Mouse (Mus musculus) MN1 (cell line): ENCODE measurements around the gene Zfp36l1.

Experiments
- DNase-seq: peaks from one replicate; pipeline ENCODE4 v3.0.0-alpha.2; 2016; ENCODE audit warnings: low spot score

Zfp36l1 gene

DNA sequence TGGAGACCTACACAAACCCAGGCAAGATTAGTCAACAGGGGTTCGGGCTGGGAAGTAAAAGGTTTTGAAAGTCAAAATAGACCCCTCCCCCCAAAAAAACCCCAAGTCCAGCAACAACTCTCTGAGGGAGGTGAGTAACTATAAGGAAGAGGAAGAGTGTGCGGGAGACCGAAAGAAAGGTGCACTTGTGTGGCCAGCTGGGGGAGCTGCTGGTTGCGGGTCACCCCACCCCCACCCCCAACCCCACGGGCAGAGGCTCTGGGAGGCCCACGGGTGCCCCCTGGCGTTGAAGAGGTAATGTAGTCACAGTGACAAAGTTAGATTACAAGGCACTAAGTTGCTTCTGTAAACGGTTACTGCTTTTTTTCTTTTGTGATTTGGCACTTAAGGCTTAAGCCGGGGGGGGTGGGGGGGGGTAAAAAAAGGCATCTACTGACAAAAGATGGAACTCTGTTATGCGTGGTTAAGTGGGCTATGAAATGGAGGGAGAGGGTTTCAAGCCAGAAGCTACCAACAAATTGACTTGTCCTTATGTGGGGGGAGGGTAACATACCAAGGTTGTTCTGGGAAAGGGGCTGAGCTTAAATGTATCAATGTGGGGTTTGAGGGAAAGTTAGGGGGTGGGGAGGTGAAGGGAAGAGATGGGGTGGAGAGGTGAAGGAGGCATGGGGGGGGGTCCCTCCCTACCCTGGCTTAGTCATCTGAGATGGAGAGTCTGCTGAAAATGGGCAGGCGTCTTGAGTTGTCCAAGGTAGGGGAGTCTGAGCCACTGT is 3.7 kb downstream of the Zfp36l1 start:
- peak; percentile 81 for DNase-seq

DNA sequence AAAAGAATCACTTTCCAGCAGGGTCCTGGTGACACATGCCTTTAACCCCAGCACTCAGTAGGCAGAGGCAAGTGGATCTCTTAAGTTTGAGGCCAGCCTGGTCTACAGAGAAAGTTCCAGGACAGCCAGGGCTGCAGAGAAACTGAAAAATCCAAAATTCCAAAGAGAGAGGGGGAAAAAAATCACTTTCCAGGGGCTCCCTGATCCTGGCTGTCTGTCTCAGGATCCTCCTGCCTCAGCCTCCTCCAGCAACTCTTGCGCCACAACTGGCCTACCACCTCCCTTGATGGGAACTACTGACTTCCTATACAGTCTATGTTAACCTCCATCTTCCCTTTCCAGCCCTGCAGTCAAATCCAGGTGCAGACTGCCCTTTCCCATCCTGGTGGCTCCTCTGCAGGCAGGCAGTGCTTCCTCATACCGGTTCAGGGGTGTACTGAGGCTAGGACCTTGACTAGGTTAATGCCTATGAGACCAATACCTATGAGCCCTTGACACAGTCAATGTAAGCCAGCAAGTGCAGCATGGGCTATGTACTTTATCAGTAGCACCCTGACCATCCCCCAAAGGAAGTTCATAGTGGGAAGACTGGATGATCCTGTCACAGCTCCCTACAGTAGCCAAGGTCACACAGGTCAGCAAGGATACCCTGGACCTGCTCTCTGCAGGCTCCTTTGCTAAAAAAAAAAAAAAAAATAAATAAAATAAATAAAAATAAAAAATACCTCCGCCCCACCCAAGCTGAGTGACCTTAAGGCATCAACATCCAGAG is 5.7 kb downstream of the Zfp36l1 start:
- DNase-seq: no peak

DNA sequence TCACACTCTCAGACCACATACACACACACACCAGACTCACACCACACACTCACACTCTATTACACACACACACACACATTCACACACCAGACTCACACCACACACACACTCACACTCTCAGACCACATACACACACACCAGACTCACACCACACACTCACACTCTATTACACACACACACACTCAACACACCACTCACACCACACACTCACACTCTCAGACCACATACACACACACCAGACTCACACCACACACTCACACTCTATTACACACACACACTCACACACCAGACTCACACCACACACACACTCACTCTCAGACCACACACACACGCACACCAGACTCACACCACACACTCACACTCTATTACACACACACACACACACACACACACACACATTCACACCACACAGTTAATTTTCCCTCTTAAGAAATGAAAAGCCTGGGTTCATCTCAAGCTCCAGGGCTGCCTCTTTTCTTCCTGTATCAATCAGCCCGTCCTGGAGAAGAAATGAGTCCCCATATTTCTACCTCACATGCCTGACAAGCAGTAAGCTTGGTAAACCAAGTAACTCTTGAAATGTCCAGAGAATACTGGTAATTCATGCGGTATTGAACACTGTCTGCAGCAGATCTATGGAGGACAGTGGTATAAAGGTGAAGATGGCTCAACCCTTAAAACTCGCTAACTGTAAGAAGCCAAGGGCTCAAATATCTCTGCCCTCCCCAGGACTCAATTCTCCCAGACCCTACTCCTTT is 6.5 kb downstream of the Zfp36l1 start:
- DNase-seq: no peak

DNA sequence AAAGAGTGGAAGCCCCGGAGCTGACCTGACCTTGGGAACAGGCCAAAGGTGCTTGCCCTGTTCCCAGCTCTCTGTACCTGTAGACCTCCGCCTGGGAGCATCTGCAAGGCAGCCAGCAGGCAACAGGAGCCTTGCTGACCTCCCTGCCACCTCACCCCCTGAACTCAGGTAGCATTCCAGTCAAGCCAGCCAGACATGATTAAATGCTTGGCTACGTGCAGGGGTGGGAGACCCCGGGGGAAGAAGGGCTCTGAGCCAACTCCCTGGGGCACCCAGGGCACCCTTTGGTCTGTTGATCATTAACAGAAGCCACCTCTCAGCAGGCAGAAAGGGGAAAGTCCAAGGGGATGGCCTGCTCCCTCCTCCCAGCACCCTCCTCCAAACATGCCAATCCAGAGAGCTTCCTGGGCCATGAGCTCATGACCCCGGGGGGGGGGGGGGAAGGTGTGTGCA is 9.3 kb downstream of the Zfp36l1 start:
- no peak for DNase-seq

DNA sequence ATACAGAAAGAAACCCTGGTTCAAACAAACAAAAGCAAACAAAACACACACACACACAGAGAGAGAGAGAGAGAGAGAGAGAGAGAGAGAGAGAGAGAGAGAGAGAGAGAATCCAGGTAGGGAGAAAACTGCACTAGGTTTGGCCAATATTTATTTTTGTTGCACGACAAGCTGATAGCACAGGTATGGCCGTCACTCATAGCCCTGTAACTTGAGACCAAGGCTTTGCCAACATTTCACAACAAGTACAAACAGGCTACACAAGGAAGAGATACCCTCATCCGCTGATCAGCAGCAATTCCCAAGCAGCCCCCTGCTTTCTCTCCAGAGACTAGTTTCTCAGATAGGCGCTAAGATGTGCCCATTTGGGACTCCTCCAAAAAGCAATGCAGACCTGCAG is 9.7 kb downstream of the Zfp36l1 start:
- no peak for DNase-seq

DNA sequence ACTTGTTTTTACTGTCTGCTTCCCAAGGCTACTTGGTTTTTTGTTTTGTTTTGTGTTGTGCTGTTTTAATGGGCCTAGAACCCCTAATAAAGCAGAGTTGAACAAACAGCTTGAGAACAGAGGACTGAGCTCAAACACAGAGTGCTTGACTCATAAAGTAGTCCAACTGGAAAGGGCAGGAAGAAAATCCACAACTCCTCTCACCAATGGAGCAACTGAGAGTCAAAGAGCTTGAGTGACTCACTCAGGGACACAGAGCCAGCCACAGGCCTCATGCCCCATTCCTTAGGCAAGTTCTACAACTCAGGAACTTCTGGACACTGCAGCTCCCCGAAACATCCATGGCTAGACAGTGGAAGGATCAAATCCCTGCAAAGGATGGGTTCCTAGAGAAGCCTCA is 14.0 kb downstream of the Zfp36l1 start:
- DNase-seq: no peak

DNA sequence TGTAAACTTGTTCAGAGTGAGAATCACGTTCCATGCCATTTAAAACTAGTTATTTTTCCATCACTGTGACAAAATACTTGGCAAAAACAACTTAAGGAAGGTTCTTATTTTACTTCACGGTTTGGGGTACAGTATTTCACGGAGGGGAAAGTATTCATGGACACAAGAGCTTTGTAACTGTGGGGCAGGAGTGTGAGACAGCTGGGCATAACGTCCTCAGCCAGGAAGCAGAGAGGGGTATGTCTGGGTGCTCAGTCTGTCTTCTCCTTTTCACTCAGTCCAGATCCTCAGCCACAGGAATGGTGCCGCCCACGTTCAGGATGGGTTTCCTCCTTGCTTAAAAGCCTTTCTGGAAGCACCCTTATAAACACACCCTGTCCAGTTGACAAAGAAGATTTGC is 16.1 kb downstream of the Zfp36l1 start:
- DNase-seq: no peak

DNA sequence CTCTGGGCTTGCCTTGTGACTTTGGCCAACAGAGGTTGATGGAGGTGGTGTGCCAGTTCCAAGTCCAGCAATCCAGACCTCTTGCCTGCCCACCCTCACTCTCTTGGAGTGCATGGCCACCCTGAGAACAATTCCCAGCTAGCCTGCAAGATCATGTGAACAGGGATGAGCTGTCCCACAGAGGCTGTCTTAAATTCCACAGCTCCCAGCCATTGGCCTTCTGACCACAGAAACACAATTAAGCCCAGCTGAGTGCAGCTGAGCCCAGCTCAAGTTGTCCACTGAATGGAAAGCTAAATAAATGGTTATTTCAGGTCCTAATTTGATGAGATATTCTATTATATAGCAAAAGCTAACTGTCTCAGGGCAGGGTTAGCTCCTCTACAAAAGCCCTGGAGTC is 20.0 kb downstream of the Zfp36l1 start:
- DNase-seq: no peak

DNA sequence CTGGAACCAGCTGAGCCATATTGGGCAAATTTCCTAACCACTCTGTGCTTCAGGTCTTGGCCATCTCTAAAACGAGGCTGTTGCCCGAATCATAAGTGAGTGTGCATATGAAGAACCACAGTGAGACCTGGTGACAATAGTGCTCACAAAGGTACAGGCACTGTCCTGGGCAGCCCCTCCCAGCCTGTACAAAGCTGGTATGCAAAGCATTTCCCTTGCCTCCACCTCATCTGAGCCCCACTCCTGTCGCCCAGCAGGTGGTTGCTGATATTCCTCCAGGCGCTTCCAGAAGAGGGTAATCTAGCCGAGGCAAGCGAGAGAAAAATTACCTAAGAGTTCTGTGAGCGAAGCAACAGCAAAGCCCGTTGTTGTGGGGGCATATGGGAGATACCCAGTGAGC is 21.7 kb downstream of the Zfp36l1 start:
- DNase-seq: no peak

DNA sequence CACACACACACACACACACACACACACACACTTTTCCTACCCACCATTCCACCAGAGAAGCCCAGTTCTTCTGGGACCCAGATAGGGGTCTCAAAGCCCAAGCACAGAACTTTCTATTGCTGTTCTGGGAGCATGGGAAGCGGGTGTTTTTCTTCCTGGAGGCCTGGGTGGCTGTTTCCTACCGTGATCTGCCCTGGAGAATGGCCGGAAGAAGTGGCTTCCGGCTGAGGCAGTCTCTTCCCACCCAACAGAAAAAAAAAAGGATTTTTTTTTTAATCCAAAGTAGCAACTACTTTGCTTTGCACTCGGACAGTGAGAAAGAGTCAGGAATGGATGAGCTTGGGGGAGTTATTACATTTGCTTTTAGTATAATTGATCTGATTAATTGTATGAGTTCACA is 22.3 kb downstream of the Zfp36l1 start:
- DNase-seq: no peak

DNA sequence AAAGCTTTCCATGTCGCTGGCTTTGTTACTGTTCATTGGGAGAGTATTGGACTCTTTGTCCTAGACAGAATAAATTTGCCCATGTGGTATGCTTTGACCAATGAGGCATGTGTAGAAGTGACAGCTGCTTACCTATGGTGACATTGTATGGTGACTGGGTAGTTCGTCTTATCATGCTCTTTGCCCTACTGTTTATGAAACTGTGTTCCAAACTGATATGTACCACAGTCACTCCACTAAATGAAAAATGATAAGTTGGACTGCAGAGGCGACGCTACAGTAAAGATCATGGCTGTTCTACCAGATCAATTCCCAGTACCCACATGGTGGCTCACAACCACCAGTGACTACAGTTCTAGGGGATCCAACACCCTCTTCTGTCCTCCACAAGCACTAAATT is 24.7 kb downstream of the Zfp36l1 start:
- no peak for DNase-seq

DNA sequence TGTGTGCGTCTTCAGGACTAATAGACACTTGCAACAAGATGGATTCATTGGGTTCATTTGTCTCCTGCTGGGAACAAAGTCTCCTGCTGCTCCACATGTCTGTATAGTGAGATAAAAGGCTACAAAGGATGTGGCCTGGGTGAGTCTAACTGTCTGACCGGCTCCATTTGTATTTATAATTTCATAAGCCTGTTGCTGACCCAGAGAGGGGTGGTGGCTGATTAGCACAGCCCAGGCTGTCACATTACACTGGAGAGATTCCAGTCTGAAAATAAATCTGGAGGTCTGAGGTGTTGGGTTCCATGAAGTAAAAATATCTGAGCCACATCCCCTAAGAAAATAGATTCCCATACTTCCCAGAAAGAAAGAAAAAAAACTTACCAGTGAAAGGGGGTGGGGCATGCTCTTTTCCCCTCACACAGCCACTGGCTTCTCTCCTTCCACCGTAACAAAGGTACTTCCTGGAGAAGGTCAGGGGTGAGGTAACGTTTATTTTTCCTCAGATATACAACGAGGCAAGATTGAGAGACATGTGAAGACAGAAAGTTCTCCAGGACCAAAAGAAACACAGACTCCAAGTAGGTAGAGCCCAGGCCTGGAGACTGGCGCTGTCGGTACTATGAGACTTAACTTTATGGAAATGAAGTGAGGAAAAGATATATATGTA is 28.2 kb downstream of the Zfp36l1 start:
- DNase-seq: no peak

DNA sequence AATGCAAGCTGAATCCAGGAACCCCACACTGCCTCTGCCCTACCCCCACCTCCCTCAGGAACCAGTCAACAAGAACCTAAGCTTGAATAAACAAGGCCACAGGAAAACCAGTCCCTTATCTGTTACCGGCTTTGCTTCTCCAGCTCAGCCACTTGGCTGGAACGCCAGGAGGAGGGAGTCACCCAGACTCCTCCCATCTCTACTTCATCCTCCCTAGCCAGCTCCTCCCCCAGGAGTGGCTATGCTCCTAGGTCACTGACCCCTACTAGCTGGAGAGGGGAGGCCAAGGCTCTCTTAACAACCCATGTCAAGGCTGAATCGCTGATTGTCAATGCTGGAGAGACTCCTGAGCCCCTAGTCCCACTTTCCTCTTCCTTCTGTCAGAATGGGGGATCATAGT is 28.9 kb downstream of the Zfp36l1 start:
- DNase-seq: no peak

DNA sequence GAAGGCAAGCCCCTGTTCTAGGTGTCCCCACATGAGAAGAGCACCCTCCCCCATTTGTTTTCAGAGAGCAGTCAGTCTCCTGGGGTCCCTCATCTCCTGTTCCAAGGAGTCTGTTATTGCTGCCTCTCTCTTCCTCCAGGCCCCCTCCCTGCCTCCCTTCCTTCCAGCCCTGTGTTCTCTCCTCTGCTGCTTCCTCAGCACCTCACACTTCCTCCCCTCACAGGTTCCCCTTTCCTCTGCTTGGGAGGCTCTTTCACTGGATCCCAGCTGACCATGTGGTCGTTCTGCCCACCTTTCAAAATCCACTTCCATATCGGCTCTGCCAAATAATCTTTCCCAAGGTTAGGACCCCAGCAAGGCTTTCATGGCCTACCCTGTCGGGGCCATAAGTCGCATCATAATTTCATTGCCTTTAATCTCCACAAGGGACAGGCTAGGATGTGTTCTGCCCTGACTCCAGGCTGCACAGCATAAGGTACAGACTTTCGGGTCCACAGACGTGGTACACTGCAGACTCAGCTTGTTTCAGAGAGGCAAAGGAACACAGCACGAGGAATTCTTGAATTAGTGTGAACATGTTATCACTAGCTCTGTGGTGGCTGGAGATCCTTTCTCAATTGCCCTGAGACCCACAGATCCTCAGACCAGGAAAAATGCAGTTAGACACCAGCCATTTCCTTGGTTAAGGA is 29.5 kb downstream of the Zfp36l1 start:
- no peak for DNase-seq

DNA sequence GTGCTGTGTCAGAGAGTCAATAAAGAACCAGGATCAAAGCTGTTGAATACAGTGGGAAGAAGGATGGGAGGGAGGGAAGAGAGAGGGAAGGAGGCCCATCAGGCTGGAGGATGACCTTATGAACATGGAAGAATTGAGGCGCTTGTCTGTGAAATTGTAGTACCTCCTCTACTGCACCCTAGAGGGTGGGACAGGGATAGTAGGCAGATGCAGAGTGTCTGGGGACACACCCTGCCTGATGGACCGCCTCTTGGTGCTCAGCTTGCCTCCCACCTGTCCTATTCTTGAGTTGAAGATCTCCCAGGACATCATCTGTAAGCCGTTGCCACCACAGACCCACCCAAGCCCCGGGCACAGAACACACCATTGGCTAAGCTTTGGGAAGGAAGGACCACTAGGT is 30.1 kb downstream of the Zfp36l1 start:
- no peak for DNase-seq

DNA sequence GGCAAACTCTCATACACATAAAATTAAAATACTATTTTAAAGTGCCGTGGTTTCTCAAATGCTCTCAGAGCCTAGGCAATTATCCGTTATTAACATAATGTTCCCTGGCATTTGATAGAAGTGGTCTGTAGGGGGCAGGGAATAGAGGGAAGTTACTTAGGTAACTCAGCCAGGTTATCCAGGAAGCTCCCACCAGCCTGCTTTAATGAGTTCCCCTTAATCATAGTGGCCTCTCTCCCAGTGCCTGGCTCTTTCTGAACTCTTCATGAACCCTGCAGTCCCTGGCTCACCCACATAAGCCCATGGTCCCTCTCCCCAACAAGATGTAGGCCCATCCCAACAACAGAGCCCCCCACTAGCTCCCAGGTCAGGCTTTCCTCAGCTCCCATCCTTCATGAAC is 31.4 kb downstream of the Zfp36l1 start:
- DNase-seq: no peak

DNA sequence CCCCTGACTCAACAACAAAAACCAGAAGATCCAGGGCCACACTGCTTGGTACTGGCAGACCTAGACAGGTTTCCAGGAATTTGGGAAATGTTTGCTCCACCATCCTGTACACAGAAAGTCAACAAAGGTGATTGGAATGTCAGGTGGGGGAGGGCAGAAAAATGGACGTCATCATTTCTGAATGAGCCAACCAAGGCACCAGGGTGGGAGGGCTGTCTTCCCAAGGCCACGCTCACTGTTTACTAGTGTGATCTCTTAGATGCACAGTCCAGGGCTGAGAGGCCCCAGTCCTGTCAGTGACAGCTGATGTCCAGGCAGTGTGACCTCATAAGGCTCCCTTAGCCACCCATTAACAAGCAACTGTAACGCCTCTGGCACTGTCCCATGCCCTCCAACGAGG is 32.9 kb downstream of the Zfp36l1 start:
- no peak for DNase-seq

DNA sequence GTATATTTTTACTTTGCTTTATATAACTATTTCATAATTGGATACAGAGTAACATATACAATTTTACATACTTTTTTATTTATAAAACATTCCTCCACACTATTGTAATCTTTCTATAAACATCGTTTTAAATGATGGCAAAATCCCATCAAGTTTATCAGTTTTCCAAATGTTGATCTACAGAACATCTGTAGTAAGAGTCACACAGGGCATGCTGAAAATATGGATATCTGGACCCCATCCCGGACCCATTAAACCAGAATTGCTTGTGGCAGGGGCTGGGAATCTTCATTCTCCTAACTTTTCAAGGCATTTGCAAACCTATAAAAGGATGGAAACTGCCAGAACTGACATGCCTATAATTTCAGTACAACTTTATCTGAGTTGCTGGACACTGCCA is 38.5 kb downstream of the Zfp36l1 start:
- DNase-seq: no peak

DNA sequence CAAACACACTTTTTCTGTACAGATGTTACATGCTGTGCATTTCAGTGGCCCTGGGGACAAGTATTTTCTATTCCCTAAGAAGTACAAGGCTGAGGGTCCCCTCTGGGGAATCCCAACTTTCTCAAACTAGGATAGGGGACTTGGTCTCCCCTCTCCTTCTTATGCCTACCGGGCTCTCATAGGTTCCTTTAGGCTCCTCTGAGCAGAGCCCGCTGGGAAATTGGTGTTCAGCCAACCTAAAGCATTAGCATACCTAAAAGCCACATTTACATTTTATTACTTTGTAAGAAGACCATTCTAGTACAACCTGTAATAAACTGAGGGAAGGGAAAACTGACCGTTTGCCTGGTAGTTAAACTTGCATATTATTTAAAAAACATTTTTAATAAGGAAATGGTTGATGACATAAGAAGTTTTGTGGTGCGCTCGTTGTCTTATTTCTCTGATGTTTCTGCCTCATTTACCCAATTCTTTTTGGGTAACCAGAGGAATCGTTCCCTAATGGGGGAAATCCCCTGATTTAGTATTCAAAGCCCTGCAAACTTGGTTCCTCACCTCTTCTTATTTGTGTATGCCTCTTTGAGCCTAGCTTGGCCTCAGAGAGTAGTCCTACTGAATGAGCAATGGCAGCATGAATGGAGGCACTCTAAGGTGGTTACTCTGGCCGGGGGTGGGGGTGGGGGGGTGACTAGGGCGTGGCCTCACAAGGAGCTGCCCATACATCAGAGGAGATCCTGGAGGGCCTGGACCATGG is 42.1 kb downstream of the Zfp36l1 start:
- no peak for DNase-seq

DNA sequence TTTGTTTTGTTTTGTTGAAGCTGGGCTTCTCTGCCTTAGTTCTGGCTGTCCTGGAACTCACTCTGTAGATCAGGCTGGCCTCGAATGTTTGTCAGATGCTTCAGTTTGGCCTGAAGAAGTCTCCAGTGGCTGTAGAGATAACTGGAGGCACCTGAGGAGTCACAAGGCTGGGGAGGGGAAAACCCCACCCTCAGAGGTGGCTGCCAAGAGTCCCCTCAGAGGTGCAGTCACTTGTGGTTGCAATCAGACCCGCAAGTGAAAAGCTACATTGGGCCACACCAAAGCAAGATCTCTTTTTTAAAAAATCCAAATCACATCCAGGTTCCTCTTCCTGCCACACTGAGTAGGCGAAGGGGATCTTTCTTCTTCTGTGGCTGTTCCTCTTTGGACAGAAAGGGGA is 43.8 kb downstream of the Zfp36l1 start:
- DNase-seq: no peak

DNA sequence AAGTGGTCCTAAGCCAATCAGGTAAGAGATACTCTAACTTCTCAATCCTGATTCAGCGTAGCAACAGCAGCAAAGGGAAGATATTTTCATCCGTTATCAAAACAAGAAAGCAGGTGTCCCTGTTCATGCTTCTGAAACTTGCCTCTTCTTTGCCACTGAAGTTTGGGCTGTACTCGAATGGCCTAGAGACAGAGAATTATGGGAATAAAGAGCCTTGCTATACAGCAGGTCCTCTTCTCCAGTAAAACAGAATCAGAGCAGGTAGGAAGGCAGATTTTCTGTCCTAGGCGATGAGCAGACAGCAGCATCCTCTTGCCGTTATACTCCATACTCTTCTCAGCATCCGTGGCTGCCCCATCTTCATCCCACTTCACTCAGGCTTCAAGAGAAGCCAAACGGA is 44.8 kb downstream of the Zfp36l1 start:
- DNase-seq: no peak
